Mouse (Mus musculus): ENCODE measurements around the gene Cdkal1. TPM values are rescaled to one million over a fixed set of nuclear protein-coding genes. Genes with fewer than 3 reads are reported as not detected.

The Cdkal1 gene
- 10 to 100 TPM; 32.3 to 33.2 TPM for total RNA-seq (2023)

GRCm38 (mm10) chr13:29855281-29856031, at the start of gene Cdkal1:
Gene Cdkal1, minus strand, starts transcription at chr13:29855674.

Other genes starting within 250 kb of the Cdkal1 start
- 1 to 10 TPM; 4.3 to 4.6 TPM for gene E2f3, start 130.4 kb upstream of the Cdkal1 start, total RNA-seq (2023)